Mouse (Mus musculus): Measurements from ENCODE around the gene Mrps27.
"Not testable (repeated sequence)": the region's sequence is repeated elsewhere in the genome, so short reads cannot be mapped to it uniquely, and the experiment has no call there.

Mrps27 gene

DNA sequence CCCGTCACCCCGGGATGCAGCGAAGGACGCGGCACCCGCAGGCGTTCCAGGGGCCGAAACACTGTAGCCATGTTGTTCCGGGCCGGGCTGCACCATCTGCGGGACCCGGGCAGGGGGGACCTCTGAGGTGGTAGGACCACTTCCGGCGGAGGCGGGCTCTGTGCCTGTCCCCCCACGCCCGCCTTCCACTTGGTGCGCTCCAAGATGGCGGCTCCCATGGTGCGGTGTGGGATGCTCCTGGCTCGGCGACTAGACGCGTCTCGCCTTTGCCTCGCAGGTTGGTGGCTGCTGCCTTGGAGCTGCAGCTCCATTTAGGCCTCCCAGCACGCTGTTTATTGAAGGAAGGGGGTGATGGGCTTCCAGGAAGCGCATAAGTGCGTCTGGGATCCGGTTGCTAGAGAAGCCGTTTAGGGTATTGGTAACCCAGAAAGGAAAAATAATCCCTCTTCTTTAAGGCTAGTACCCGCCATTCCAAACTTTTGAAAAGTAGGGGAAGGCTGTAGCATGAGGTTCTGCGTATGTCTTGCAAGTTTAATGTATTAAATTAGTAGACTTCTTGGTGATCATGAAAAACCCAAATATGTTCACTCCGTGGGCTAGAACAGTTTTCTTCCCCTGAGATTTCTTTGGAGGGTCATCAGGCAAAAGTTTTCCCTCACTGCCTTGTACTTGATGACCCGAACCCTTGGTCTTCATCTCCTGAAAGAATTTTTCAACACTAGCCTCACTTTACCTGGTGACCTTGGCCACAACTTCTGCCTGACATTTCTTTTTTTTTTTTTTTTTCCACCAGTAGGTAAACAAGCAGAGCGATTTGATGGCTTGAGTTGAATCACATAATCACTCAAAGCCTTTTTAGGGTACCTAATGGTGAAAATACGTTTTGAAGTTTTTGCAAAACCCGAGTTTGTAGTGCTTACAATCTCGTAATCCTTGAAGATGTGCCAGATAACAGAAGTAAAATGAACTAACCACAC, at the start of gene Mrps27, which contains the start of gene Ptcd2:
Gene Mrps27, plus strand, starts transcription at position 188 of the 977 bp plus-strand sequence.
Gene Ptcd2, minus strand, starts transcription at position 107 of the 977 bp plus-strand sequence.
- in situ Hi-C loops (cut with MboI), result no loop called here

DNA sequence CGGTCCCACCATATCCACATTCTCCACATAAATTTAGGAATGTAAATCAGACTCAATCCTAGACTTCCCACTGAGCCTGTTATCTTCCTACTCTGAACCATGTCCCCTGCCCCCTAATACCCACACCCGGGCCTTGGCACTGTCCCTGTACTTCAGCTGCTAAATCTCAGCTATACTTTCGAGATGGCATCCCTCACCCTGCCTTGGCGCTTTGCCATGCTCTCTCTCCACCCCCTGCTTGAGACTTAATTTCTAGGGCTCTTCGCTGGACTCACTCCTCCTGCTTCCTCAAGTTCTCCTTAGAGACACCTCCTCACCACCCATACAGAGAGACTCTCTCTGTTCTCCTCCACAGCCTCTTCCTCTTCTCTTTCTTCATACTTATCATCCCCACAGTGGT, 44.7 kb upstream of the Mrps27 start:
- in situ Hi-C loops (cut with MboI), result no loop called here

DNA sequence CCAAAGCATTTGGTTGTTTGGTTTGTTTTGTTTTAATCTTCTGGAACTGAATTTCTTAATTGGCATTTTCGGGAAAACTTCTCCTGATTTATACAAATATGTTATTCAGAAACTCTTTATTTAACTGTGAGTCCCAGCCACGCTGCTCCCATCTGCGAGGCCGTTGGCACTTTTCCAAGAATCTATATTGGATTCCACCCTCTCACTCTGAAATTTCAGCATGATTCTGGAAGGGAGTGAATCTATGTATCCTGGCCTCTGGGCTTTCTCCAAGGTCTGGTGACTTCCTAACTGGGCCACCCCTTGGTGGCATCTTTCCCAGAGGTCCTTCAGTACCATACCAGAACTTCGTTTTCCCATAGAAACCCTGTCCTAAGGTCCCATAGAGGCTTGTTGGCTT, 40.7 kb upstream of the Mrps27 start:
- in situ Hi-C loops (cut with MboI), result no loop called here

DNA sequence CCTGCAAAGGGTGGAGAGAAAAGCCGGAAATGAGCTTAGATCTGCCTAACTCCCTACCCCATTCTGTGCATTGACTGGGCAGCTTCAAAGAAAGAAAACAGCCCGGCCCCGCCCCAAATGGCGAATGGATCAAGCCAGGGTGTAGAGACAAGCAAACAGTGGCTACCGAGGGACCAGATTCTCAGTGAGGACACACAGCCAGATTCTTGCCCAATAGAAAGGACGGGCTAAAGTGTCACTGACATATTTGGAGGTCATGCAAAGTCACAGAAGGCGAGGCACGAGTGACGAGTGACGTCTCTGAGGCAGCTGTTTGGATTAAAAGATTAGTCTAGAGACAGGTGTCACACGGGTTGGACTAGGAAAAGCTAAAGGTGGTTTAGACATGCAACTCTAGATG, 40.2 kb upstream of the Mrps27 start:
- in situ Hi-C loops (cut with MboI), result no loop called here

DNA sequence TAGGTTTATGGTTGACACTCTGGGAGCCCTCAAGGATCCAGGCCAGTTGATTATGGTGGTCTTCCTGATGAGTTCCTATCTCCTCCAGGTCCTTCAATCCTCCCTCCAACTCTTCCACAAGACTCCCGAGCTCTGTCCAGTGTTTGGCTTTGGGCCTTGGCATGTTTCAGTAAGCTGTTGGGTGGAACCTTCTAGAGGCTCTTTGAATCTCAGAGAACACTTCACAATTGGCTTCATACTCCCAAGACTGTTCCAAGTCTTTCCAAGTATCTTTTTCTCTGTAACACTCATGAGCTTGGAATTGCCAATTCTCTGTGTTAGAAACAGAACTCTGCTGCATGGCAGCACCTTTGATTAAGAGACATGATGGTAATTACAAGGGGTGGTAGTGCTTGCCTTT, 39.4 kb upstream of the Mrps27 start:
- in situ Hi-C loops (cut with MboI), result no loop called here

DNA sequence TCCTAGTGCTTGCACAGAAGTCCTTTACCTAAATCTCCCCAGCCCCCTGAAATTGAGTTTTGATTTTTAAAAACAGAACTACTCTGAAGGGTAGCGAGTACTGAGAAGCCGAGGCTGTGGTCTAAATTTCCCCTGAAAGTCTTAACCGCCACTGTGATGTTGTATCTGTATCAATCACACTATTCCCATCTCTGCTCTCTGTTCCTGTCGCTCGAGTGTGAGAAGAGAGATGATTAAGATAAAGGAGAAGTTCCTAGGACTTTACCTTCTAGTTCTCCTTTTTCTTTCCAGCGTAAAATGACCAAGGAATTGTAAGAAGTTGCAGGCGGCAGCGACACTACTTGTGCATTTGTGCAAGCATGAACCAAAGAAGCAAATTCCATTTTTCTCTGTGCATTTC, 38.4 kb upstream of the Mrps27 start:
- in situ Hi-C loops (cut with MboI), result no loop called here

DNA sequence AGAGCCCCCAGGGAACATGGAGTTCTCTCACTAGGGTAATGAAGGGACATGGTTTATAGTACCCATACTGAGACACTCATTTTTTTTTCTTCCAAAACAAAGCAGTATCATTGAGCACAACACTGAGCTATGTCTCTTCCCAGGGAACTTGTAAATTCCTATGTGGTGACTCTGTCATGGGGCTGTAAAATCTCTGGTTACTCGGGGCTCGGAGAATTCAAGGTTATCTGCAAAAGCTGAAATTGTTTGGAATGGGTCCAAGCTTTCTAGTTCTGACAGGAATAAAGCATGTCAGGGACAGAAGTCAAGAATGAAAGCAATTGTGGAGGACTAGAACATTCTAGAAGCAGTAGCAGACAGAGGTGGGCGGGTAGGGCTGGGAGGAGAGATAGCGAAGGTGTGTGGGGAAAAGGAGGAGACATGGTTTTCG, 36.6 kb upstream of the Mrps27 start:
- in situ Hi-C loops (cut with MboI), result no loop called here

DNA sequence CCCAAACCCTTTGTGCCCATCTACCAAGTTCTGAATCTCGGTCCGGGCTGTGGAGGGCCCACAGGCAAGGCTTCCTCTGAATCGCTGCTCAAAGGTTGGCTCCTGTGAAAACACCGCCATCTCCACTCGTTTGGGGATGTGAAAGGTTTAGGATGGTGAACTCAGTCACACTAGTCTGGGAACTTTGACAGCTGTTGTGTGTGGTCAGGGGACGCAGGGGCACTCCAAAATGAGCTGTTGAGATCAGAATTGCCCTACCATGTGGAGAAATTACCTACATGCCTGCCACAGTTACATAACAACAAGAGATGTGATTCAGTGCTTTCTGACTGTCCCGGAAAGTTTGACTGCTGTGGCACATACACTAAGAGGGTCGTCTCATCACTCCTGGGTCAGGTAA, 36.2 kb upstream of the Mrps27 start:
- in situ Hi-C loops (cut with MboI), result no loop called here

DNA sequence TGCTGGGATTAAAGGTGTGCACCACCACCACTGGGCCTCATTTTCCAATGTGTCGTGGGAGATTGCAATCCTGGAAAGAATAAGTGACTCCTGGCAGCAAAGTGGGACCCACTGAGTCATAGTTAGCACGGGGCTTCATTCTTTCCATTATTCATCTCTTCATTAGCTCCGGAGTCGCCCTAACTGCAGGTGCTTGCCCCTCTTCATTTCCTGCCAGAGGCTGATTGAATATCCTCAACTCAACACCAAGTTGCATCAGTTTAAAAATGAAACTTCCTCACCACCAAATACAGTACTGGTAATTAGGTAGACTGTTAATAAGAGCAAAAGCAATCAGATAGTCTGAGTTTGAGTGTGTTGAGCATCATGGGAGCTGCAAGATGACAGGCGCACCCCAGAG, 30.5 kb upstream of the Mrps27 start:
- in situ Hi-C loops (cut with MboI), result no loop called here

DNA sequence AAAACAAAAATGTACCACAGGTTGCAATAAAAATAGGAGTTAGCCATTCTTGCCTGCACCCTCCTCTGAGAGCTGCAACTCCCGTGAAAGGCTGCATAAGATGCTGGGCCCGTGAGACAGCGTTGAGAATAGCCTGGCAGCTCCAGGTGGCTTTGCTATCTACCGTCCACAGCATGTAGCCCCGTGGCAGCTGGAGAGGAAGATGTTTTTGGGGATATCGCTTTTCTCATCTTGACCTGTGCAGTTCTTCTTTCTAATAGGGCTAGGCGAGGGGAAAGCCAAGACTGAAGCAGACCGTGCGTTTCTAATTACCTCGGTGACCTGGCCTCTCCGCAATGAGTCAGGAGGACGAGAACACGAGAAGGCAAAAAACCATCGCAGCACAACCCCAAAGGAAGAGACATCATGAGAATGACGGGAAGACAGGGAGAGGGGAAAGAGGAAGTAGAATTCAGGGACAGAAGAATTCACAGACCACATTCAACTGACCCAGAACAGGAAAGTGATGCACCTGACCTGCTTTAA, 29.9 kb upstream of the Mrps27 start:
- in situ Hi-C loops (cut with MboI), result no loop called here

DNA sequence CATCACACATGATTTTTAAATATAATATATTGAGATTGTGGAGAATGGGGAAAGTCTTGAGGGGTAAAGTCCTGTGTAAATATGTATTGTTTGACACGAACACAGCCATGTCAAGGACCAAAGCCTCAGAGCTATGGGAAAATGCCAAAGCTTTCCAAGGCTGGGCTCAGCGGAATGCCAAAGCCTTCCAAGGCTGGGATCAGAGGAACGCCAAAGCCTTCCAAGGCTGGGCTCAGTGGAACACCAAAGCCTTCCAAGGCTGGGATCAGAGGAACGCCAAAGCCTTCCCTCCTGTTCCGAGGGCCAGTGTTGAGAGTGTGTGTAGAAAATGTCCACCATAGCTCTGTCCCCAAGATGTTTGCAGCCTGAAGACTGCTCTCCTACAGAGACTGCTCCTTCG, 28.2 kb upstream of the Mrps27 start:
- in situ Hi-C loops (cut with MboI), result no loop called here

DNA sequence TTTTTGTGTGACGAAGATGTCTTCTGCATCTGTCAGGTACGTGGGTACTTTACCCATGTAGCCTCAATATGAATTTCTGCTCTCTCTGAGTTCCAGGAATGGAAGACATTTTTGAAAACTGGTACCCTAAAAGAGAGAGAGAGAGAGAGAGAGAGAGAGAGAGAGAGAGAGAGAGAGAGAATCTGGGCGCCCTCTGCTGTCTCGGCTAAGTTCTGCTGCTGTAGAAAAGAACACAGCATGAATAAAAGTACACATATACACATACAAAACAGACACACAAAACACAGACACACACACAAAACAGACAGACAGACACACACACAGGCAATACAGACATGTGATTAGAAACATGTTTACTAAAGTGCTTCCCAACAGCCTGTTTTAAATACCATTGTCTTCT, 27.5 kb upstream of the Mrps27 start:
- in situ Hi-C loops (cut with MboI), result no loop called here

DNA sequence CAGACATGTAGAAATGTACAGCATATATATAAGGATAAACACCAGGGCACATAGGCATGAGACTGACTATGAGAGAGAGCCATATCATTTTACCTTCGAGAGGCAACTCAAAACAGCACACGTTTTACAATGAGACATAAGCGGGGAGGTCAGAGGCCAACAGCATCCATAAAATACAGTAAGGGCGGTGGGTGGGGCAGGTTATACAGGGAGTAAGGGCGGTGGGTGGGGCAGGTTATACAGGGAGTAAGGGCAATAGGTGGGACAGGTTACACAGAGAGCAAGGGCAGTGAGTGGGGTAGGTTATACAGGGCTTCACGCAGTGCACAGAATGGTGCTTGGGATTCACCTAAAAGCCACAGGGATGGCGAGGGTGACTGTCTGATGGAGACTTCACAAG, 24.1 kb upstream of the Mrps27 start:
- in situ Hi-C loops (cut with MboI), result no loop called here

DNA sequence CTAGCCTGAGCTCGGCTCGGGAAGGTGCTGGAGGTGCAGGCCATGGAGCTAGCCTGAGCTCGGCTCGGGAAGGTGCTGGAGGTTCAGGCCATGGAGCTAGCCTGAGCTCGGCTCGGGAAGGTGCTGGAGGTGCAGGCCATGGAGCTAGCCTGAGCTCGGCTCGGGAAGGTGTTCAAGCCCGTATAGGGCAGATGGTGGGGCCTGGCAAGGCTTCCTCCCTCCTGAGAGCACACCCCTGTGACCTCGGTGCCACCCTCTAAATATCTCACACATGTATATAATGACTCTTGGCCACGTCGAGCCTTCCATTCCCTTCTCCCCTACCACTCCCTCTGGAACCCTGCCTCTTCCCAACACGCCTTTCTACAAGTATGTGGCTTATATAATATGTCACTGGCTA, 21.7 kb upstream of the Mrps27 start:
- in situ Hi-C loops (cut with MboI), result not testable (repeated sequence)

DNA sequence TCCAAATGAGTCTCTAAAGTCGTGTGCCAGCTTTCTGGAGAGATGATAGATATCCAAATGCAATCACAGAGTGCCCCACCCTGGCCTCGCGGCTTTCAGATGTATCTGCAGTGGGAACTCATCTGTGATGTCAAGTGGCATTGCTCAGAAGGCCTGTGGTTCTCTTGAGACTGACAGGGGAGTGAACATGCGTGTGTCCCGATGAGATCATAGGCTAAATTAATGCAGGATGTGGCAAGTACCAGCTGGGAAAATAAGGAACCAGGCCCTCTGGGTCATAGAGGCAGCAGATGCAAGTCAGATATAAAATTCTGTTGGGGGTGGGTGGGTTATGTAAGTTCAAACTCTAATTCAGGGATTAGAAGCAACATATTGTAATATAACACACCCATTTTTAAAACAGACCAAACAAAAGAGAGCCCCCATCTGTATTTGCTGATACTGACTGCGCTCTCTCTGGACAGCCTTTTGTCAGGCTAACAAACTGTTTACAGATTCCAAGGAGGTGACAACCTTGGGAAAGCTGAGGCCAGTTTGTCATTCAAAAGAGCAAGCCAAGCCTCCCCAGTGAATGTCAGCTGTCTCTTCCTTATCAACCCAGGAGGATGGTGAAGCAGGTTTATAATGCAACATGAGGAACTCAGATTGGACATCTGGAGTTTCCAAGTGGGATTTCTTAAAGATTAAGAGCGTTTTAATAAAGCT, 20.8 kb upstream of the Mrps27 start:
- in situ Hi-C loops (cut with MboI), result no loop called here

DNA sequence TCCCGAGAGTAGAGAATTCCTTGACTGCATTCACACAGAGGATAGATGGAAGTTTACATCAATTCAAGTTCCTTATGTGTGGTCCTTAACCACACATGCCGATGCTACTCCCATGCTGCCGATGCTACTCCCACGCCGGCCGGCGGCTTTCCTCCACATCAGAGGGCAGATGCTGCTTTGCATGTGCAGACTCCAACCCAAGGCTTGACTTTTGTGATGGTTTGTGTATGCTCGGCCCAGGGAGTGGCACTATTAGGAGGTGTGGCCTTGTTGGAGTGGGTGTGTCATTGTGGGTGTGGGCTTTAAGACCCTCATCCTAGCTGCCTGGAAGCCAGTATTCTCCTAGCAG, 20.3 kb upstream of the Mrps27 start:
- in situ Hi-C loops (cut with MboI), result not testable (repeated sequence)

DNA sequence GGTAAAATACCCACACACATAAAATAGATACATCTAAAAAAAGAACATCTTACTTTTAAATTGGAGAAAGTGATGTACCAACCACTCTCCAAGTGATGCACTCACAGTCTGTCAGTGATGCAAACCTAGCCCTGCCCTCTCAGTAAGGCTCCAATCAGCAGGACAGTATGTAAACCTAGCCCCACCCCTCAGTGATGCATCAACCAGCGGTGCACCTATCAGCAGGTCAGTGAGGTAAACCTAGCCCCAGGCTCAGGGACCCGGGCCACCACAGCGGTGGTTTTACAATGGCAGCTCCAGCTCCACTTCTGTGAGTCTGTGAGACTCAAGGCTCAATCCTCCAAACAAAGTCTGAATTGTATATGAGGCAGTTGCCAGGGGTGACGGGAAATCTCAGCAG, 13.3 kb upstream of the Mrps27 start:
- in situ Hi-C loops (cut with MboI), result no loop called here

DNA sequence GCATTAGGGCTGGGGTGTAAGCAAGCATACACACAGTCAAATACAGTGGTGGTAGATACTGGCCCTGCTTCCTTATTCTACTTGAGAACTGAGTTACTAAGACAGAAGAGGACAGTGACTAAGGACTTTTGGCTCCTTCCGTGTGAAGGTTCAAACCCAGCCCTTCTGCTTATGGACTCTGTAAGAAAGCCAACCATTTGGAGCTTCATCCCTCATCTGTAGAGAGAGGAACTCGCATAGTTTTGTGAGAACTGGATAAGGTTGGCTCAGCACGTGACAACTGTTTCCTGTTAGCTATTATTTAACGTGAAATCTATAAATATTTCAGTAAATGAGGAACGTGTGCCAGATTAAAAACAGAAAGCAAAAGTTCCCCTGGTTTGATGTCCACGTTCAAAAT, 7.1 kb upstream of the Mrps27 start:
- in situ Hi-C loops (cut with MboI), result no loop called here

DNA sequence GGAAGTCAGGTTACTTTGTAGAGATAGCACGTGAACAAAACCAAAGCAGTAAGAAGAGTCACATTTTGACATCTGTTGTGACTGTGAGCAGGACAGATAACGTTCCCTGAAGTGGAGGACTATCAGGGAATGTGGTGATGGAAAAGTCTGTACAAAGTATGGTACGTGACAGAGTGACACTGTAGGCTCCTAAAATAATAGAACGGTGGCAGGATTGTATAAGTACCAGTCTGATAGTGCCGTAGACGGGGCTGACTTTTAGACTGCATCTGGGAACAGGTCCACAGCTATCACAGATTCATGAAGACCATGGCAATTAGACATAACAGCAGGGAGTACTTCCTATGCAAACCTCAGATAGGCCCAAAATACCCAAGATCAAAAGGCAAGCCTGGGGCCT, 3.1 kb upstream of the Mrps27 start:
- in situ Hi-C loops (cut with MboI), result no loop called here

DNA sequence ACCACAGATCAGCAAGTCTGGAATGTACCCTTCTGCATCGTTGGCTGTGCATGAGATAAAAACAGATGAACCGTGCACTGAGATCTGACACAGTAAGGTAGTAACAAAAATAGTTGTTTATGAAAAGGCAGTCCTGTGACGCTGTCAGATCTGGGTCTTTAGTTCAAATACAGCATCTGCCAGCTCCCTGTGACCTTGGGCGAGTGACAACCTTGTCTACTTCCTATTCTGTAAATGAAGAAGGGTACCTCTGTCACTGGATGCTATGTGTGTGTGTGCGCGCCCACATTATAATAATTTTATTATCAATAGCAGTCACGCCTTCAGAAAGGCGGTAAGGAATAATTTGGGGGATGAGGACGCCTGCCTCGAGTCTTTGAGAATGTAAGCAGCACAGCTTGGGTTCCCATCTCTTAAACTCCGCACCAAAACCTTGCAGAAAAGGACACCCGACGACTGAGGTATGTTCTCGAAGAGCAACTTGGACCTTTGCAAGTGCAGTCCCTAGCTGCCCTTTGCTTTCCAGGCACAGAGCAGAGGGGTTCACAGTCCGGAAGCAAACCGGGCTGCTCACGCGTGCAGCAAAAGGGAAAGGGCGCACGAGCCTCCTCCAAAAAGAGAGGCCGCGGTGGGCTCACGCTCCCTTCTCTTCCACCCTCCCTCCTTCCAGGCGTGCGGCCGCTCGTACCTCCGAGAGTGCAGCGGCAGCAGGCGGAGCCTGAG, 549 bp upstream of the Mrps27 start:
- in situ Hi-C loops (cut with MboI), result no loop called here

DNA sequence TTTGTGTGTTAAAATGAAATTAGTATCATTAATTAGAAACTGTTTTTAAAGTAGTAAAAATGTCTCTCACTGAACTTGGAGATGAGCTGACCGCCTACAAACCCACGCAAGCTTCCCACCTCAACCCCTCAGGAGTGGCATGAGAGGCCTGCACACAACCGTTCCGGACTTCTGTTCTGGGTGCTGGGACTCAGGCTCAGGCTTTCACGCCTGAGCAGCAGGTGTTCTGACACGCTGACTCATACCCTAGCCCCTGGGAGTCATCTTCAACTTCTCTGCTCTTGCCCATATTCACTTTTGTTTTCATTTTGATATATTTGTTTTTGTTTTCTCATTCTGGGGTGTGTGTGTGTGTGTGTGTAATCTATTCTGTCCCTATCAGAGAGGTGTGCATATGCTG, 5.4 kb downstream of the Mrps27 start:
- in situ Hi-C loops (cut with MboI), result no loop called here

DNA sequence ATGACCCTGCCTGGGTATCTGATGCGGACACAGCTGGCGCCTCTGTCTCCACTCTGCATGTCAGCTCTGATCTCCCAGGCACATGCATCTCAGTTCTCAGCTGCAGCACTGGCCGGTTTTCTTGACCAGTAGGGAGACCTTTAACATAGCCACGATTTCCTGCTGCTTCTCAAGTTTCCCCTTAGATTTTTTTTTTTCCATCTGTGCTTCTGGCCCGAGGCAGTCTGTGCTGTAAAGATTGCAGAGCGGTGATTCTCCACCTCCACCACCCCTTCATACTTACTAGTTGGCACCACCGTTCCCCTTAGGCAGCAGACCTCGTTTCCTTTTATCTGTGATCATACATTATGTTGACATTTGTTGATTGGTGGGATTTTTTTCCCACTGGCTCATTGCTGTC, 6.6 kb downstream of the Mrps27 start:
- in situ Hi-C loops (cut with MboI), result no loop called here
